Mouse (Mus musculus) thymus, adult 2 months (tissue): ENCODE measurements around the gene Zdhhc25. TPM values are rescaled to one million over a fixed set of nuclear protein-coding genes. Genes with fewer than 3 reads are reported as not detected.

Source experiments
- DNase-seq: peaks from one replicate; pipeline ENCODE4 v3.0.0; 2021
- H3K27ac ChIP-seq: fragments of 200-500 bp; 2 replicates; pipeline ENCODE4 v1.5.1; 2012; ENCODE audit warnings: low read length, control low read depth; ENCODE audit not compliant: control insufficient read depth, insufficient read depth
- H3K27me3 ChIP-seq: fragments of 200-500 bp; 2 replicates; pipeline ENCODE4 v1.6.1; 2012; ENCODE audit warnings: mild to moderate bottlenecking, low read length, moderate library complexity, mixed read lengths; ENCODE audit not compliant: control insufficient read depth, insufficient read depth
- H3K36me3 ChIP-seq: fragments of 200-500 bp; 2 replicates; pipeline ENCODE4 v1.6.1; 2012; ENCODE audit warnings: mild to moderate bottlenecking, low read length, moderate library complexity; ENCODE audit not compliant: control insufficient read depth, insufficient read depth
- H3K4me1 ChIP-seq: fragments of 200-500 bp; replicated peaks from 2 replicates; pipeline ENCODE4 v1.6.1; 2012; ENCODE audit warnings: low read length; ENCODE audit not compliant: control insufficient read depth, insufficient read depth
- H3K4me3 ChIP-seq: fragments of 200-500 bp; 2 replicates; pipeline ENCODE4 v1.5.1; 2012; ENCODE audit warnings: mild to moderate bottlenecking, low read length, control low read depth, moderate library complexity; ENCODE audit not compliant: control insufficient read depth, insufficient read depth
- CTCF ChIP-seq: fragments of 200-500 bp; IDR thresholded peaks from 2 replicates; pipeline ENCODE4 v1.5.1; 2012; ENCODE audit warnings: mild to moderate bottlenecking, control low read depth, low read length, moderate library complexity, borderline replicate concordance; ENCODE audit not compliant: control insufficient read depth, poor library complexity, insufficient read depth; ENCODE audit errors: extremely low read depth
- POLR2A ChIP-seq: fragments of 200-500 bp; IDR thresholded peaks from 2 replicates; pipeline ENCODE4 v1.6.1; 2012; ENCODE audit warnings: mild to moderate bottlenecking, low read length, control low read depth, moderate library complexity; ENCODE audit not compliant: control insufficient read depth, poor library complexity, insufficient read depth; ENCODE audit errors: extremely low read depth
- WGBS: fragments of 180-500 bp; shearing (Covaris S2); methylation state at CpG from one replicate; pipeline ENCODE4 v1.1.7; 2018; 5-methylcytosine and 5-hydroxymethylcytosine counted together
- polyA plus RNA-seq: library from polyadenylated mRNA; depleted of rRNA; stranded (reverse); fragments of >200 nt; gene quantifications from 2 replicates; pipeline ENCODE4 v1.2.3, GENCODE M21; 2012

Zdhhc25 gene
- polyA plus RNA-seq, 1 experiment: not detected

- Histone ChIP-seq H3K27me3 (no peaks in the 10 kb centered on the region), H3K36me3 (no peaks in the 10 kb centered on the region), H3K27ac (no peak overlapping the region), H3K4me1 (no peaks in the 10 kb centered on the region), H3K4me3 (no peak overlapping the region)
- WGBS: 88% methylated on average over 5 of the region's 5 CpGs
- no peak for TF ChIP-seq POLR2A
- no peak for TF ChIP-seq CTCF
- no peak for DNase-seq
Measured at GRCm38 (mm10) chr15:88605415-88605785, 5.3 kb downstream of the Zdhhc25 start.

- H3K4me1 ChIP-seq: no peaks in the 10 kb centered on the region
- H3K27me3 ChIP-seq: no peaks in the 10 kb centered on the region
- no peak for DNase-seq
- 93% methylated on average over 16 of the region's 16 CpGs for WGBS
- TF ChIP-seq CTCF: no peak
- no peak for TF ChIP-seq POLR2A
- H3K27ac ChIP-seq: no peak overlapping the region
- no peak overlapping the region for H3K4me3 ChIP-seq
- H3K36me3 ChIP-seq: no peaks in the 10 kb centered on the region
Measured at GRCm38 (mm10) chr15:88617125-88617524, 17.0 kb downstream of the Zdhhc25 start.

GRCm38 (mm10) chr15:88618008-88618773 lies 18.1 kb downstream of the Zdhhc25 start:
- no peak overlapping the region for H3K4me3 ChIP-seq
- H3K36me3 ChIP-seq: no peaks in the 10 kb centered on the region
- H3K4me1 ChIP-seq: no peaks in the 10 kb centered on the region
- no peak overlapping the region for H3K27ac ChIP-seq
- DNase-seq: no peak
- 84% methylated on average over 17 of the region's 17 CpGs for WGBS
- H3K27me3 ChIP-seq: no peaks in the 10 kb centered on the region
- TF ChIP-seq POLR2A (no peak), CTCF (no peak)

- no peak for TF ChIP-seq CTCF
- no peak for TF ChIP-seq POLR2A
- H3K27me3 ChIP-seq: no peaks in the 10 kb centered on the region
- DNase-seq: no peak
- H3K36me3 ChIP-seq: no peaks in the 10 kb centered on the region
- no peak overlapping the region for H3K4me3 ChIP-seq
- no peaks in the 10 kb centered on the region for H3K4me1 ChIP-seq
- no peak overlapping the region for H3K27ac ChIP-seq
- 70% methylated on average over 2 of the region's 2 CpGs for WGBS
Measured at GRCm38 (mm10) chr15:88620017-88620416, 19.9 kb downstream of the Zdhhc25 start.

- TF ChIP-seq CTCF: no peak
- no peak for TF ChIP-seq POLR2A
- DNase-seq: no peak
- Histone ChIP-seq H3K4me1 (no peaks in the 10 kb centered on the region), H3K27me3 (no peaks in the 10 kb centered on the region), H3K27ac (no peak overlapping the region), H3K4me3 (no peak overlapping the region), H3K36me3 (no peaks in the 10 kb centered on the region)
- WGBS: 86% methylated on average over 2 of the region's 2 CpGs
Measured at GRCm38 (mm10) chr15:88623891-88624290, 23.8 kb downstream of the Zdhhc25 start.

GRCm38 (mm10) chr15:88624874-88625277 lies 24.8 kb downstream of the Zdhhc25 start:
- Histone ChIP-seq H3K36me3 (no peaks in the 10 kb centered on the region), H3K27me3 (no peaks in the 10 kb centered on the region), H3K4me3 (no peak overlapping the region), H3K4me1 (no peaks in the 10 kb centered on the region), H3K27ac (no peak overlapping the region)
- no peak for TF ChIP-seq CTCF
- no peak for TF ChIP-seq POLR2A
- no peak for DNase-seq
- 82% methylated on average over 6 of the region's 6 CpGs for WGBS

- Histone ChIP-seq H3K4me3 (no peak overlapping the region), H3K27ac (no peak overlapping the region), H3K4me1 (no peaks in the 10 kb centered on the region), H3K27me3 (no peaks in the 10 kb centered on the region), H3K36me3 (no peaks in the 10 kb centered on the region)
- WGBS: 81% methylated on average over 3 of the region's 3 CpGs
- no peak for TF ChIP-seq CTCF
- no peak for TF ChIP-seq POLR2A
- no peak for DNase-seq
Measured at GRCm38 (mm10) chr15:88625303-88626066, 25.4 kb downstream of the Zdhhc25 start.
